Mouse (Mus musculus) limb, embryonic 12.5 days (tissue): ENCODE measurements at regions not wholly inside any gene's neighbourhood (a gene's known extent, or its start where the extent isn't known, plus 50 kb on each side); places are given as distances from the start of the nearest gene placed in this dataset.
A peak's percentile ranks its signal among the peaks of the same experiment; 100 is the strongest.

Experiments
- ATAC-seq: fragments of 200-750 bp; cut with Nextera tagmentation; 2 replicates; pipeline ENCODE4 v1.8.0; 2017; ENCODE audit warnings: low read depth, moderate TSS enrichment; ENCODE audit not compliant: insufficient number of reproducible peaks, insufficient read depth, low FRiP score, low TSS enrichment
- H3K27ac ChIP-seq: fragments of 300-500 bp; sonication (generic); 2 replicates; pipeline ENCODE4 v1.5.1; 2016; ENCODE audit warnings: mild to moderate bottlenecking, moderate library complexity
- H3K27me3 ChIP-seq: fragments of 300-500 bp; sonication (generic); 2 replicates; pipeline ENCODE4 v1.6.1; 2016; ENCODE audit warnings: mild to moderate bottlenecking, moderate library complexity
- H3K36me3 ChIP-seq: fragments of 300-500 bp; sonication (generic); 2 replicates; pipeline ENCODE4 v1.6.1; 2016; ENCODE audit warnings: mild to moderate bottlenecking, moderate library complexity
- H3K4me1 ChIP-seq: fragments of 300-500 bp; sonication (generic); replicated peaks from 2 replicates; pipeline ENCODE4 v1.6.1; 2016
- H3K4me2 ChIP-seq: fragments of 300-500 bp; sonication (generic); 2 replicates; pipeline ENCODE4 v1.6.1; 2016; ENCODE audit warnings: mild to moderate bottlenecking, moderate library complexity
- H3K4me3 ChIP-seq: fragments of 300-500 bp; sonication (generic); replicated peaks from 2 replicates; pipeline ENCODE4 v1.5.1; 2016; ENCODE audit warnings: mild to moderate bottlenecking
- H3K9ac ChIP-seq: fragments of 300-500 bp; sonication (generic); replicated peaks from 2 replicates; pipeline ENCODE4 v1.6.1; 2016; ENCODE audit warnings: mild to moderate bottlenecking, moderate library complexity
- H3K9me3 ChIP-seq: fragments of 300-500 bp; sonication (generic); 2 replicates; pipeline ENCODE4 v1.6.1; 2016; ENCODE audit warnings: mild to moderate bottlenecking, moderate library complexity
- WGBS: fragments of 180-500 bp; shearing (Covaris S2); methylation state at CpG from one replicate; pipeline ENCODE4 v1.1.7; 2016; 5-methylcytosine and 5-hydroxymethylcytosine counted together

DNA sequence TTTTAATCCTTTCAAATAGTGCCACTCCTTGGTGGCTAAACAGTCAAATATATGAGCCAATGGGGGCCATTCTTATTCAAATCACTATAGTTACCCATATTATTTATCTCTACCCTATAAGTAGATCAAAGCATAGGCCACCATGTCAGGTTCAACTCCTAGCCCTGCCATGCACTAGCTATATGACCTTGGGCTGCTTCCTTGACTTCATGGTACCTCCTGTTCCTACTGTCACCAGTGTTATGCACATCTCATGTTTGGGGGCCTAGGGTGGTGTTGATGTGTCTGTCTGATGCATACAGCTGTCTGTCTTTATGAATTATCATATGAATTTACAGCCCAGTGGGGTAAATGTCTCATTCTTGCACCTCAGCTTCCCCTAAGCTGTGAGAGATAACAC is 310.6 kb downstream of the Rps24 start:
- no peak overlapping the region for H3K9ac ChIP-seq
- ATAC-seq, result no peak
- H3K27me3 ChIP-seq, result no peaks in the 10 kb centered on the region
- peaks cover 19% of the 10 kb centered on the region for H3K4me1 ChIP-seq
- H3K27ac ChIP-seq, result no peak overlapping the region
- no peak overlapping the region for H3K4me2 ChIP-seq
- no peak overlapping the region for H3K4me3 ChIP-seq
- H3K36me3 ChIP-seq, result no peaks in the 10 kb centered on the region
- peaks cover 5% of the 10 kb centered on the region; the same call in 1 of the 2 replicates for H3K9me3 ChIP-seq

- WGBS, result 46% methylated on average over 4 of the region's 4 CpGs
- no peak overlapping the region for H3K9ac ChIP-seq
- H3K36me3 ChIP-seq, result no peaks in the 10 kb centered on the region
- peaks cover 17% of the 10 kb centered on the region for H3K4me1 ChIP-seq
- H3K4me2 ChIP-seq, result no peak overlapping the region
- no peaks in the 10 kb centered on the region for H3K27me3 ChIP-seq
- ATAC-seq, result no peak
- H3K4me3 ChIP-seq, result no peak overlapping the region
- H3K27ac ChIP-seq, result no peak overlapping the region
- peaks cover 5% of the 10 kb centered on the region; the same call in 1 of the 2 replicates for H3K9me3 ChIP-seq
Observed at GRCm38 (mm10) chr14:24798066-24798465, 311.1 kb downstream of the Rps24 start.

- WGBS, result 80% methylated on average over 5 of the region's 5 CpGs
- Histone ChIP-seq H3K27ac (no peak overlapping the region), H3K4me2 (no peak overlapping the region), H3K27me3 (0 out of 2 replicates have a peak, but pooled peaks cover 3% of the 10 kb centered on the region), H3K4me3 (no peak overlapping the region), H3K9me3 (no peaks in the 10 kb centered on the region), H3K36me3 (no peaks in the 10 kb centered on the region), H3K4me1 (peaks cover 10% of the 10 kb centered on the region), H3K9ac (no peak overlapping the region)
- no peak for ATAC-seq
Observed at GRCm38 (mm10) chr14:24803001-24803655, 316.2 kb downstream of the Rps24 start.

GRCm38 (mm10) chr14:24807061-24807460 is 320.1 kb downstream of the Rps24 start:
- 20% methylated on average over 7 of the region's 7 CpGs for WGBS
- no peak for ATAC-seq
- no peak overlapping the region for H3K4me3 ChIP-seq
- no peak overlapping the region for H3K27ac ChIP-seq
- no peaks in the 10 kb centered on the region for H3K36me3 ChIP-seq
- H3K4me2 ChIP-seq, result no peak overlapping the region
- no peaks in the 10 kb centered on the region for H3K9me3 ChIP-seq
- no peak overlapping the region for H3K9ac ChIP-seq
- H3K4me1 ChIP-seq, result peaks cover 10% of the 10 kb centered on the region
- 0 out of 2 replicates have a peak, but pooled peaks cover 3% of the 10 kb centered on the region for H3K27me3 ChIP-seq

DNA sequence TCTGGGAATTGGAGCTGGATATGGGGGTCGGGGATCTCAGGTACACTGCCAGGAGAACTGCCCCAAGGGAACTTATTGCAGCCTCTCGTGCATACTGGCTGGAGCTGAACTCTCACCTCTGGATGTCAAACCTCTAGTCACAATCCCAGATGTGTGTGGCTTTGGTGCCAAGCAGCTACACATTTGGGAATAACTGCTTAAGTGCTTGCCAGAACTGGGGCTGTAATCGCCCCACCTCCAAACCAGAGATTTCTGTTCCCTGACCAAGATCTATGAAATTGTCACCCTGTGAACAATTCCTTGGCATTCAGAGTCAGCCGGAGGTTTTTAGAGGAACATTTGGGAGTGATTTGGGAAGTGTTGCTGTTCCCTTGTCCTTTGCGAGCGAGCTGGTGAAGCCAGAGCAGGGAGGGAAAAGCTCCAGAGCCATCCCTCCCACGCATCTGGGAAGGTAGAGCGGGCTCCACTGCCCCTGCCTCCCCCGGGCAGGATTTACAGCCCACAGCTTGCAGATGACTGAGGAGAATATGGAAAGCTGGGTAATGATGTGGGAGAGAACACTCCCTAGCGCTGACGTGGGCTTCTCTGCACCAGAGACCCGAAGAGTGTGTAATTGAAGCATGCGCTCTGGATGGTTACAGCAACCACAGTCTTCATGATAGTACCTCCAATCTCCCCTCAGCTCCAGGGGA is 336.1 kb downstream of the Rps24 start:
- no peak overlapping the region for H3K4me3 ChIP-seq
- 0 out of 2 replicates have a peak, but pooled peaks have one; percentile 22 for ATAC-seq
- 25% methylated on average over 13 of the region's 13 CpGs for WGBS
- no peaks in the 10 kb centered on the region for H3K9me3 ChIP-seq
- no peaks in the 10 kb centered on the region for H3K27me3 ChIP-seq
- H3K27ac ChIP-seq, result peak overlapping the region; percentile 81
- H3K9ac ChIP-seq, result no peak overlapping the region
- peaks cover 50% of the 10 kb centered on the region for H3K4me1 ChIP-seq
- H3K4me2 ChIP-seq, result peak overlapping the region; percentile 1; the same call in 1 of the 2 replicates
- no peaks in the 10 kb centered on the region for H3K36me3 ChIP-seq

- Histone ChIP-seq H3K36me3 (no peaks in the 10 kb centered on the region), H3K4me2 (no peak overlapping the region), H3K9ac (no peak overlapping the region), H3K4me3 (no peak overlapping the region), H3K27me3 (no peaks in the 10 kb centered on the region), H3K9me3 (no peaks in the 10 kb centered on the region), H3K27ac (no peak overlapping the region), H3K4me1 (peaks cover 64% of the 10 kb centered on the region)
- no peak for ATAC-seq
- WGBS, result 93% methylated on average over 2 of the region's 2 CpGs
Observed at GRCm38 (mm10) chr14:24824351-24824750, 337.4 kb downstream of the Rps24 start.

- Histone ChIP-seq H3K36me3 (no peaks in the 10 kb centered on the region), H3K4me1 (peaks cover 63% of the 10 kb centered on the region), H3K27ac (peak overlapping the region; percentile 92), H3K27me3 (no peaks in the 10 kb centered on the region), H3K9ac (no peak overlapping the region), H3K4me3 (no peak overlapping the region), H3K9me3 (no peaks in the 10 kb centered on the region), H3K4me2 (no peak overlapping the region)
- 30% methylated on average over 11 of the region's 11 CpGs for WGBS
- no peak for ATAC-seq
Observed at GRCm38 (mm10) chr14:24825722-24826386, 338.9 kb downstream of the Rps24 start.

- H3K4me2 ChIP-seq, result peak overlapping the region; percentile 21; the same call in 1 of the 2 replicates
- 20% methylated on average over 13 of the region's 13 CpGs for WGBS
Observed at GRCm38 (mm10) chr14:24826471-24827337, 339.8 kb downstream of the Rps24 start.

GRCm38 (mm10) chr14:24827381-24828031 is 340.6 kb downstream of the Rps24 start:
- H3K9me3 ChIP-seq, result no peaks in the 10 kb centered on the region

More at GRCm38 (mm10) chr14:24826471-24827337, 339.8 kb downstream of the Rps24 start:
- no peaks in the 10 kb centered on the region for H3K9me3 ChIP-seq
- peak overlapping the region; percentile 92 for H3K27ac ChIP-seq
- H3K4me3 ChIP-seq, result no peak overlapping the region
- no peaks in the 10 kb centered on the region for H3K27me3 ChIP-seq
- H3K36me3 ChIP-seq, result no peaks in the 10 kb centered on the region
- no peak; the same call in 1 of the 2 replicates for ATAC-seq
- no peak overlapping the region for H3K9ac ChIP-seq
- H3K4me1 ChIP-seq, result peaks cover 66% of the 10 kb centered on the region

DNA sequence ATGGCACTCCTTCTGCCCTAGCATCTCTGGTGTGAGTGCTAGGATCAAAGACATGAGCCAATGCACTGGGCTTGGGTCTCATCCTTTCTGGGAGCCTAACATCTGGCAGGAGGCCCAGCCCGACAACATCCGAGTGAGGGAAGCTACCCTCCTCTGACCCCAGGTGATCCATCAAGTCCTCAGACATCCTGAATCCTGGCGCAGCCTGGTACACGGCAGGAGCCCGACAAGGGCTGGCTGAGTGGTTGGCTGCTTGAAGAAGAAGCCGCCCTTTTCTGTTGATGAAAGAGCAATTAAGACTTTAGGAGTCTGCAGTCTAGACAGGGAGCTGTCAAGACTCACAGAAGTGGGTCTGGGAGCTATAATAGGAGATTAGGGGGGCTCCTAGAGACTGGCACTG is 342.1 kb downstream of the Rps24 start:
- H3K4me1 ChIP-seq, result peaks cover 65% of the 10 kb centered on the region
- no peaks in the 10 kb centered on the region for H3K27me3 ChIP-seq
- H3K9ac ChIP-seq, result no peak overlapping the region
- 0 out of 2 replicates have a peak overlapping the region, but pooled peaks have one; percentile 41 for H3K27ac ChIP-seq
- H3K4me3 ChIP-seq, result no peak overlapping the region
- ATAC-seq, result no peak
- H3K9me3 ChIP-seq, result no peaks in the 10 kb centered on the region
- WGBS, result 12% methylated on average over 6 of the region's 6 CpGs
- no peaks in the 10 kb centered on the region for H3K36me3 ChIP-seq
- H3K4me2 ChIP-seq, result no peak overlapping the region

More at GRCm38 (mm10) chr14:24827381-24828031, 340.6 kb downstream of the Rps24 start:
- Histone ChIP-seq H3K4me1 (peaks cover 67% of the 10 kb centered on the region), H3K27ac (peak overlapping the region; percentile 92), H3K27me3 (no peaks in the 10 kb centered on the region), H3K4me3 (no peak overlapping the region), H3K36me3 (no peaks in the 10 kb centered on the region), H3K4me2 (0 out of 2 replicates have a peak overlapping the region, but pooled peaks have one; percentile 17), H3K9ac (no peak overlapping the region)
- ATAC-seq, result peak; percentile 21; the same call in 1 of the 2 replicates
- WGBS, result 17% methylated on average over 8 of the region's 8 CpGs
